Mouse (Mus musculus) limb, embryonic 14.5 days (tissue): ENCODE measurements at regions not wholly inside any gene's neighbourhood (a gene's known extent, or its start where the extent isn't known, plus 50 kb on each side); places are given as distances from the start of the nearest gene placed in this dataset.

Source experiments
- ATAC-seq: fragments of 200-750 bp; cut with Nextera tagmentation; 2 replicates; pipeline ENCODE4 v1.8.0; 2017; ENCODE audit warnings: low read depth, moderate number of reproducible peaks, moderate TSS enrichment; ENCODE audit not compliant: low FRiP score
- DNase-seq: peaks from one replicate; pipeline ENCODE4 v3.0.0-alpha.2; 2015; ENCODE audit warnings: low spot score
- H3K27ac ChIP-seq: fragments of 300-500 bp; sonication (generic); replicated peaks from 2 replicates; pipeline ENCODE4 v1.5.1; 2014; ENCODE audit warnings: low read depth, mild to moderate bottlenecking, low read length, moderate library complexity, mixed read lengths
- H3K27me3 ChIP-seq: fragments of 300-500 bp; sonication (generic); 2 replicates; pipeline ENCODE4 v1.6.1; 2014; ENCODE audit warnings: low read length, mixed read lengths; ENCODE audit not compliant: control insufficient read depth, insufficient read depth
- H3K36me3 ChIP-seq: fragments of 300-500 bp; sonication (generic); 2 replicates; pipeline ENCODE4 v1.6.1; 2014; ENCODE audit warnings: mild to moderate bottlenecking, low read length, moderate library complexity, mixed read lengths; ENCODE audit not compliant: control insufficient read depth, insufficient read depth
- H3K4me1 ChIP-seq: fragments of 300-500 bp; sonication (generic); 2 replicates; pipeline ENCODE4 v1.6.1; 2014; ENCODE audit warnings: antibody characterized with exemption, low read length, mixed read lengths; ENCODE audit not compliant: control insufficient read depth, insufficient read depth
- H3K4me2 ChIP-seq: fragments of 300-500 bp; sonication (generic); replicated peaks from 2 replicates; pipeline ENCODE4 v1.6.1; 2014; ENCODE audit warnings: low read depth, mild to moderate bottlenecking, low read length, moderate library complexity; ENCODE audit not compliant: severe bottlenecking
- H3K4me3 ChIP-seq: fragments of 300-500 bp; sonication (generic); replicated peaks from 2 replicates; pipeline ENCODE4 v1.5.1; 2014; ENCODE audit warnings: low read length
- H3K9ac ChIP-seq: fragments of 300-500 bp; sonication (generic); 2 replicates; pipeline ENCODE4 v1.6.1; 2014; ENCODE audit warnings: mild to moderate bottlenecking, low read depth, low read length, moderate library complexity; ENCODE audit not compliant: severe bottlenecking
- H3K9me3 ChIP-seq: fragments of 300-500 bp; sonication (generic); 2 replicates; pipeline ENCODE4 v1.6.1; 2016; ENCODE audit warnings: low read length; ENCODE audit not compliant: control insufficient read depth
- POLR2A ChIP-seq: fragments of 200-500 bp; IDR thresholded peaks from 2 replicates; pipeline ENCODE4 v1.8.0; 2012; ENCODE audit warnings: inconsistent platforms, mild to moderate bottlenecking, moderate library complexity, borderline replicate concordance; ENCODE audit not compliant: insufficient read depth, insufficient read length; ENCODE audit errors: extremely low read depth
- WGBS: fragments of 180-500 bp; shearing (Covaris S2); extraction: QIAGEN DNeasy Blood & Tissue Kit; methylation state at CpG from one replicate; pipeline ENCODE4 v1.1.7; 2014; 5-methylcytosine and 5-hydroxymethylcytosine counted together

DNA sequence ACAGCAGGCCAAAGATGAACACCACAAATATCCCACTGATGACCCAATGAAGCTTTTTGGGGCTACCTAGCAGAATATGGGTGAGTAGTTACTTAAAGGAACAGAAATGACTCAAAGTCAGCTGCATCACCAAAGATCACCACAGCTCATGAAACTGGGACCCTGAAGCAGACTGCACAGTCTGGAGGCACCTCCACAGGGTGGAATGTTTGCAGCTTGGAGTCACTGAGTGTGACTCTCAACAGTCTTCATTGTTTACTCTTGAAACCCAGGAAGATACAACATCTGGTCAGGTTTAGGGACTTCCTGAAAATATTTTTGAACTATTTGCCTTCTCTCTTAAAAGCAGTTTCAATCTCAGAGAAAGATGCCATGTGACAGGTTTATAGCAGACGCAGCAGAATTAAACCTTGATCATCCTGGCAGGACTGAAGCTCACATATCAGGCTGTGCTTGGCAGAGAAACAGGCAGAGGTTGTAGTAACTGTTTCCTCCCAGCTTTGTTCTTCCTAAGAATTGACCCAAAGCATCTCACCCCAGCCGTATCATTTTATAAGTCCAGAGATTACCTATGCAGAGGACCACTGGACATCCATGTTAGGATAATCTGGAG is 944.1 kb upstream of the Adgrl4 start:
- H3K36me3 ChIP-seq, result no peaks in the 10 kb centered on the region
- WGBS, result 59% methylated on average over 2 of the region's 2 CpGs
- H3K4me1 ChIP-seq, result no peaks in the 10 kb centered on the region
- no peak overlapping the region for H3K4me2 ChIP-seq
- ATAC-seq, result no peak
- no peaks in the 10 kb centered on the region for H3K9me3 ChIP-seq
- H3K9ac ChIP-seq, result no peak overlapping the region
- no peak for DNase-seq
- H3K27ac ChIP-seq, result no peak overlapping the region
- no peak overlapping the region for H3K4me3 ChIP-seq
- H3K27me3 ChIP-seq, result no peaks in the 10 kb centered on the region
- TF ChIP-seq POLR2A, result no peak

DNA sequence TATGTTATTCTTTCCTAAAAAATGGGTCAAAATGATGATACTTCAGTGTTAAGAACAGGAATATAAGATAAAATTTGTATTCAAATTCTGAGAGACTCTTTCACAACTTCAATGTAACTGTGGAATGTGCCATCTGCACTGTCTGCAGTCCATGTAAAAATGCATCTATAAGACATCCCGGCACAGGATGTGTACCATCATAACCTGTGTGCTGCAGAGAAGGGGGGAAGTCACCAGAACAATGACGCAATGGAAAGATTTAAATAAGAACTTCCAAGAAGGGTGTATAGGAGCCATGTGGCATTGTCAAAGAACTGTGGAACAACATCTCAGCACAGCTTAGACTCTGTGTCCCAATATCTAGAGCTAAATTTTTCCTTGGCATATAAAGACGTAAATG is 906.7 kb upstream of the Adgrl4 start:
- no peak for ATAC-seq
- H3K4me3 ChIP-seq, result no peak overlapping the region
- no peak overlapping the region for H3K9ac ChIP-seq
- H3K27ac ChIP-seq, result no peak overlapping the region
- H3K4me1 ChIP-seq, result no peaks in the 10 kb centered on the region
- no peaks in the 10 kb centered on the region for H3K27me3 ChIP-seq
- H3K9me3 ChIP-seq, result no peaks in the 10 kb centered on the region
- no peaks in the 10 kb centered on the region for H3K36me3 ChIP-seq
- 89% methylated on average over 3 of the region's 3 CpGs for WGBS
- no peak overlapping the region for H3K4me2 ChIP-seq
- no peak for DNase-seq
- TF ChIP-seq POLR2A, result no peak

DNA sequence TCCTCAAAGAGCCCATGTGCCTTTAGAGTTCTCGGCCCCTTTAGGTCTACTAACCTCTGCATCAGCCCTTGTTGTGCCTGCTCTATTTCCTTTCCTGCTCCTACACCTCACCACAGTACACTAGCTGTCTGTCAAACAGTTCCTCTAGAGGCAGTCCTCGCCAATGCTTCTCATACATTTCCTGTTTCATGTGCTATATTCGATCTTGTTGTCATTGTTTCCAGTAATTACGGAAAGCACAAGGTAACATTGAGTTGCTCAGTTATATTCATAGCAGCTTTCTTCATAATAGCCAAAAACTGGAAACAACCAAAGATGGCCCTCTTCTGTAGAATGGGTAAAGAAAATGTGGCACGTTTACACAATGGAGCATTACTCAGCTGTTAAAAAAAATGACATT is 894.6 kb upstream of the Adgrl4 start:
- no peak overlapping the region for H3K4me3 ChIP-seq
- H3K9ac ChIP-seq, result no peak overlapping the region
- H3K9me3 ChIP-seq, result no peaks in the 10 kb centered on the region
- WGBS, result 84% methylated on average over 5 of the region's 5 CpGs
- no peak for TF ChIP-seq POLR2A
- ATAC-seq, result no peak
- no peak overlapping the region for H3K27ac ChIP-seq
- no peaks in the 10 kb centered on the region for H3K36me3 ChIP-seq
- no peak overlapping the region for H3K4me2 ChIP-seq
- DNase-seq, result no peak
- H3K27me3 ChIP-seq, result no peaks in the 10 kb centered on the region
- H3K4me1 ChIP-seq, result no peaks in the 10 kb centered on the region

GRCm38 (mm10) chr3:150588474-150588873 is 849.2 kb upstream of the Adgrl4 start:
- H3K9me3 ChIP-seq, result no peaks in the 10 kb centered on the region
- no peak overlapping the region for H3K9ac ChIP-seq
- no peaks in the 10 kb centered on the region for H3K4me1 ChIP-seq
- no peak overlapping the region for H3K4me3 ChIP-seq
- WGBS, result 71% methylated on average over 1 of the region's 1 CpGs
- no peaks in the 10 kb centered on the region for H3K36me3 ChIP-seq
- no peak for DNase-seq
- no peak for TF ChIP-seq POLR2A
- no peak for ATAC-seq
- no peak overlapping the region for H3K27ac ChIP-seq
- no peaks in the 10 kb centered on the region for H3K27me3 ChIP-seq
- no peak overlapping the region for H3K4me2 ChIP-seq

DNA sequence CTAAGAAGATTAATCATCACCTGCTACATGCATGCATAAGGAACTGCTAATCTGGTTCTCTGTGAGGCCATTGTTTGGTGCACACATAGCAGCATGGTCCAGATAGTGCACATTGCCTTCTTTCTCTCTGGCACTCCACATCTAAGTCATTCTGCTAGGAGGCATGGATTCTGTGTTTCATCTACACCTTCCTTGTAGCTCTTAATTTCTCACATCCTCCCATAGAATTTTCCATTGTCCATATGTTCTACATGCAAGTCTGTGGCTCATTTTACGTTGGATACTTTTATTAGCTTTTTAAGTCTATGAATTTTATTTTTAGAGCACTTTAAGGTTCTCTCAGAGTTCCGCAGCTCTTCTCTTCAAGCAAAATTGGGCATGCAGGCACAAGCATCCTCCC is 846.7 kb upstream of the Adgrl4 start:
- no peak overlapping the region for H3K4me2 ChIP-seq
- no peak for ATAC-seq
- H3K27me3 ChIP-seq, result no peaks in the 10 kb centered on the region
- no peaks in the 10 kb centered on the region for H3K9me3 ChIP-seq
- TF ChIP-seq POLR2A, result no peak
- no peaks in the 10 kb centered on the region for H3K4me1 ChIP-seq
- WGBS, result 57% methylated on average over 2 of the region's 2 CpGs
- H3K36me3 ChIP-seq, result no peaks in the 10 kb centered on the region
- no peak overlapping the region for H3K4me3 ChIP-seq
- H3K27ac ChIP-seq, result no peak overlapping the region
- no peak for DNase-seq
- no peak overlapping the region for H3K9ac ChIP-seq

DNA sequence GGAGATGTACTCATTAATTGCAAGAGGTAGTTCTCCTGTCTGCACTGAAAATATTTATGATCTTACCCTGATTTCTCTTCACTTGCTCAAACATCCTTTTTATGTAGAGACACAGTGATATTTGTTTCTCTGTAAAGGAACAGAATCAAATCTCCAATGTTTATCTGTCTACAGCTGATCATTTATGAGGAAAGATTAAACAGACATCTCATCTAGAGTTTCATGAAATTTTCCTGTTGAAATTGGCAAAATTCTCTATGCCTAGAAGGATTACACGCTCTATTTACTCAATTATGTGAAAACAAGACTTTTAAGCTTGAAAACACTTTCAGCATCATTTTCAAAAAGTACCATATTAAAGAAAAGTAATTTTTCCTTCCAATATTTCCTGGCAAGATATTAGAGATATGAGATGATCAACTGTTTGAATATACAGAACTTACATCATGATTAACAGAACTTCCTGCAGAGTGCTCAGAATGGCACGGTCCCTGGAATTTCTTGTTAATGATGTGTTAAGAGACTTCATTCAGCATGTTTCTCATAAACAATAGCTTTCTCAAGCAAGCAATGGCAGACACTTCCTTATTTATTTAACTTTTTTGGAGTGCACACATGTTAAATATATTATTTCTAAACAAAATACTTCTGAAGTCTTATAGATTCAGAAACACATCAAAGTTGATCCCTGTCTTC is 834.1 kb upstream of the Adgrl4 start:
- Histone ChIP-seq H3K4me3 (no peak overlapping the region), H3K9ac (no peak overlapping the region), H3K9me3 (no peaks in the 10 kb centered on the region), H3K27ac (no peak overlapping the region), H3K4me1 (no peaks in the 10 kb centered on the region), H3K36me3 (no peaks in the 10 kb centered on the region), H3K4me2 (no peak overlapping the region), H3K27me3 (no peaks in the 10 kb centered on the region)
- 64% methylated on average over 2 of the region's 2 CpGs for WGBS
- TF ChIP-seq POLR2A, result no peak
- ATAC-seq, result no peak
- DNase-seq, result no peak
